Mouse (Mus musculus) ES-Bruce4 (cell line): ENCODE measurements around the gene Hsd17b13.

Experiments
- CTCF ChIP-seq: IDR thresholded peaks from one replicate; pipeline ENCODE4 v1.8.1; 2011; ENCODE audit warnings: low read depth, low read length
- POLR2A ChIP-seq: IDR thresholded peaks from one replicate; pipeline ENCODE4 v1.8.1; 2011; ENCODE audit warnings: low read length; ENCODE audit not compliant: insufficient read depth

DNA sequence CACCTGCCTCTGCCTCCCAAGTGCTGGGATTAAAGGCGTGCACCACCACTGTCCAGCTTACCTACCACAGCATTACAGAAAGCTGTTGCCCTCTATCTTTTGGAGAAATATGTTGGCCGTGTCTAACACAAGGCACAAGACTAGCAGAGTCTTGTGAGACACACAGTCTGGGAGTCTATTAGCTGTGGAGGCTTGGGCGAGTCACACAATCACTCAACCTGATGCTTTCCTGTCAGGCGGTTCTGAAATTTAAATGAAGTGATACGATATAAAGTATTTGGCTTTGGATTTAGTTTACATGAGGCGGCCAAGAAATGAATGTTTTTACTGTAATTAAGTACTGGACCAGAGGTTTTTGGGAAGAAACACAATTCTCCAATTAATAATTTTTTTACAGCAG, 71.0 kb downstream of the Hsd17b13 start:
- TF ChIP-seq CTCF: no peak
- TF ChIP-seq POLR2A: no peak
